Mouse (Mus musculus) liver, adult 2 months (tissue): ENCODE data around the gene Pcbd1. TPM values are rescaled to one million over a fixed set of nuclear protein-coding genes. Genes with fewer than 3 reads are reported as not detected.

Experiments
- DNase-seq: peaks from one replicate; pipeline ENCODE4 v3.0.0-alpha.2; 2011; ENCODE audit warnings: low read depth, low spot score; ENCODE audit errors: extremely low read depth
- H3K27ac ChIP-seq: fragments of 200-500 bp; replicated peaks from 2 replicates; pipeline ENCODE4 v1.5.1; 2012; ENCODE audit warnings: low read depth, mild to moderate bottlenecking, control low read depth, inconsistent platforms, low read length; ENCODE audit not compliant: insufficient read depth
- H3K27me3 ChIP-seq: fragments of 200-500 bp; 2 replicates; pipeline ENCODE4 v1.6.1; 2012; ENCODE audit warnings: mild to moderate bottlenecking, moderate library complexity, low read length, inconsistent platforms; ENCODE audit not compliant: control insufficient read depth, insufficient read depth
- H3K36me3 ChIP-seq: fragments of 200-500 bp; 2 replicates; pipeline ENCODE4 v1.6.1; 2012; ENCODE audit warnings: low read length, inconsistent platforms; ENCODE audit not compliant: control insufficient read depth, insufficient read depth
- H3K4me1 ChIP-seq: fragments of 200-500 bp; 2 replicates; pipeline ENCODE4 v1.6.1; 2011; ENCODE audit warnings: low read length; ENCODE audit not compliant: control insufficient read depth, insufficient read depth
- H3K4me3 ChIP-seq: fragments of 200-500 bp; 2 replicates; pipeline ENCODE4 v1.5.1; 2011; ENCODE audit warnings: low read depth, mild to moderate bottlenecking, control low read depth, low read length, moderate library complexity; ENCODE audit not compliant: insufficient read depth
- H3K79me2 ChIP-seq: fragments of 200-500 bp; 2 replicates; pipeline ENCODE4 v1.6.1; 2012; ENCODE audit warnings: inconsistent platforms, mild to moderate bottlenecking, low read length, moderate library complexity; ENCODE audit not compliant: control insufficient read depth, insufficient read depth
- H3K9ac ChIP-seq: fragments of 200-500 bp; 2 replicates; pipeline ENCODE4 v1.6.1; 2012; ENCODE audit warnings: low read depth, mild to moderate bottlenecking, control low read depth, inconsistent platforms, low read length
- CTCF ChIP-seq: fragments of 200-500 bp; IDR thresholded peaks from 2 replicates; pipeline ENCODE4 v1.5.1; 2011; ENCODE audit warnings: low read depth, low read length, control low read depth
- POLR2A ChIP-seq: fragments of 200-500 bp; IDR thresholded peaks from 2 replicates; pipeline ENCODE4 v1.6.1; 2011; ENCODE audit warnings: low read length, control low read depth; ENCODE audit not compliant: insufficient read depth; ENCODE audit errors: extremely low read depth
- WGBS: fragments of 180-500 bp; shearing (Covaris S2); methylation state at CpG from one replicate; pipeline ENCODE4 v1.1.7; 2018; 5-methylcytosine and 5-hydroxymethylcytosine counted together
- polyA plus RNA-seq: library from polyadenylated mRNA; depleted of rRNA; stranded (reverse); fragments of >200 nt; gene quantifications from 2 replicates; pipeline ENCODE4 v1.2.3, GENCODE M21; 2012; rRNA removed
- total RNA-seq: library from RNA; depleted of rRNA; stranded (reverse); fragments of >200 nt; gene quantifications from 2 replicates; pipeline ENCODE4 v1.2.3, GENCODE M21; 2014; rRNA removed

Pcbd1 gene
- 330 and 347 TPM in 2 replicates for total RNA-seq
- 340 and 409 TPM in 2 replicates for polyA plus RNA-seq

GRCm38 (mm10) chr10:61089170-61090142 lies at the start of gene Pcbd1:
Gene Pcbd1, plus strand, starts transcription at chr10:61089331.
- WGBS = 7% methylated on average over 33 of the region's 33 CpGs
- peak within 1 kb of the TSS; percentile 73 for H3K4me3 ChIP-seq
- peaks cover 9% of the 10 kb centered on the region; the same call in 1 of the 2 replicates for H3K79me2 ChIP-seq
- H3K4me1 ChIP-seq = peaks cover 12% of the 10 kb centered on the region
- H3K27me3 ChIP-seq = no peaks in the 10 kb centered on the region
- peak within 1 kb of the TSS; percentile 98 for H3K27ac ChIP-seq
- DNase-seq = peak; percentile 98
- peak within 1 kb of the TSS; percentile 97 for H3K9ac ChIP-seq
- TF ChIP-seq CTCF (peak; percentile 18; the same call in 1 of the 2 replicates), POLR2A (peak; percentile 75; the same call in 1 of the 2 replicates)
- H3K36me3 ChIP-seq = peaks cover 20% of the 10 kb centered on the region

GRCm38 (mm10) chr10:61039657-61040056 lies 49.5 kb upstream of the Pcbd1 start:
- Histone ChIP-seq H3K79me2 (no peaks in the 10 kb centered on the region), H3K27ac (no peak overlapping the region), H3K4me1 (no peaks in the 10 kb centered on the region), H3K36me3 (no peaks in the 10 kb centered on the region), H3K4me3 (no peak overlapping the region), H3K9ac (no peak overlapping the region), H3K27me3 (no peaks in the 10 kb centered on the region)
- TF ChIP-seq POLR2A (no peak), CTCF (no peak)
- DNase-seq = no peak
- WGBS = 78% methylated on average over 12 of the region's 12 CpGs

- 23% methylated on average over 8 of the region's 8 CpGs for WGBS
Measured at GRCm38 (mm10) chr10:61045081-61045480, 44.0 kb upstream of the Pcbd1 start.

GRCm38 (mm10) chr10:61051993-61052613 lies 37.0 kb upstream of the Pcbd1 start:
- Histone ChIP-seq H3K27me3 (no peaks in the 10 kb centered on the region), H3K36me3 (no peaks in the 10 kb centered on the region), H3K27ac (no peak overlapping the region), H3K4me1 (no peaks in the 10 kb centered on the region), H3K4me3 (no peak overlapping the region), H3K79me2 (no peaks in the 10 kb centered on the region), H3K9ac (no peak overlapping the region)
- TF ChIP-seq POLR2A = no peak
- peak; percentile 95 for TF ChIP-seq CTCF
- DNase-seq = peak; percentile 27
- WGBS = 55% methylated on average over 14 of the region's 14 CpGs

More at GRCm38 (mm10) chr10:61045081-61045480, 44.0 kb upstream of the Pcbd1 start:
- Histone ChIP-seq H3K27me3 (no peaks in the 10 kb centered on the region), H3K4me3 (no peak overlapping the region), H3K36me3 (no peaks in the 10 kb centered on the region), H3K27ac (no peak overlapping the region), H3K79me2 (no peaks in the 10 kb centered on the region), H3K4me1 (no peaks in the 10 kb centered on the region), H3K9ac (no peak overlapping the region)
- DNase-seq = no peak
- TF ChIP-seq CTCF (no peak), POLR2A (no peak)

- no peak overlapping the region for H3K9ac ChIP-seq
- TF ChIP-seq POLR2A (no peak), CTCF (no peak)
- H3K4me1 ChIP-seq = peaks cover 6% of the 10 kb centered on the region
- 96% methylated on average over 7 of the region's 7 CpGs for WGBS
- no peaks in the 10 kb centered on the region for H3K79me2 ChIP-seq
- DNase-seq = no peak
- H3K27me3 ChIP-seq = no peaks in the 10 kb centered on the region
- H3K27ac ChIP-seq = no peak overlapping the region
- no peaks in the 10 kb centered on the region for H3K36me3 ChIP-seq
- no peak overlapping the region for H3K4me3 ChIP-seq
Measured at GRCm38 (mm10) chr10:61056661-61057060, 32.5 kb upstream of the Pcbd1 start.
